Mouse (Mus musculus) bone marrow macrophage, adult 2 months (primary cell): ENCODE measurements around the gene Efna5.

Experiments
- CTCF ChIP-seq: IDR thresholded peaks from 2 replicates; pipeline ENCODE4 v1.5.1; 2012; ENCODE audit warnings: low read depth, mild to moderate bottlenecking, low read length, moderate library complexity
- POLR2A ChIP-seq: IDR thresholded peaks from 2 replicates; pipeline ENCODE4 v1.6.1; 2012; ENCODE audit warnings: mild to moderate bottlenecking, low read depth, low read length, borderline replicate concordance

DNA sequence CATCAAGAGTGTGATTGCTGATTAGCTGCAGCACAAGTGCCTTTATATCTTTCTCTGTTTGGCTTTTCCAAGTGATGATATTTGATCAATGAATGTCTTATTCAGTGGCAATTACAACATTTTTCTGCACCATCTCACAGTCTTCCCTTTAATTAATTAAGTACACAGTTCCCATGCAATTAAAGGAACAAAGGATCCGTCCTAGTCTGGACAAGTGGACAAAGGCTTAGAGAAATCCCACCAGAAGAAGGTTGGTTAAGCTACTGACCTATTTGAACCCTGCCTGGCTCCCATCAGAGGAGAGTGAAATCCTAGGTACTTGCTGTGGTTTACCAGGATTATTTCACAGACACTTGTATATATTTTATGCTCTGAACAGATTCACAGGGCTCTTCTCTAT, 252.6 kb downstream of the Efna5 start:
- TF ChIP-seq POLR2A (no peak), CTCF (no peak)
